Comparison of ENCODE assay signal across 10 mouse cellular contexts in the genomic region with DNA sequence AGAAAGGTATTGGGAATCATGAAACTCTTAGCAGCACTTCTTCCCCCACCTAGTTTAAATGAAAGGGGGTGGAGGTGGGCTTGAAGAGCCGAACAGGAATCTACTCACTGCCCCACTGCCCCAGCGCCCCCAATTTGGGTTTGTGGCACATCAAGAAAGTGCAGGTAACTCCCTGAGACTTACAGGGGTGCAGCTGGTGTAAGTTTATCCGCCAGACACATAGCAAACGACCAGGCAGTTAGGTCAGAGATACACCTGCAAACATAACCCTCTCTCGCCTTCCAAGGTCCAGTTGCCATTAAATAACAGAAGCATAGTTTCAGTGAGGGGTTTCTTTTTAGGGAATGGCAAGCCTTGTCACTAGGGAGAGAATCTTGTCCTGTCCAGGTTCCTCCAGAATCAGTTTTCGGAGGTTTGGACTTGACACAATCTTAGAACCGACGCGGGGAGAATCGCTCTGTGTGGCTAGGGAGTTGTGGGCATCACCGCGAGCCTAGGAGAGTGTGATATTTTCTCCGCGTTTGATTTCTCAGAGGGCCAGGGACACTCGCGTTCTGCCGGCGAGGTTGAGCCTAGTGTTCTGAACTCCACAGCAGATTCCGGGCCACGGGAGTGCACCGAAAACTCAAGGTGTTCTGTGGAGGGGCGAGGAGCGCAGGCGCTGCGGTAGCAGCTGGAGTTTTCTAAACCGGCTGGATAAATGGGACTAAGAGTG. TPM values are rescaled to one million over a fixed set of nuclear protein-coding genes. Genes with fewer than 3 reads are reported as not detected.
DNase-seq lines count a peak whose midpoint lies in the region; ATAC-seq lines count a peak whose summit lies in the region.
"Had no signal": no experiment of that assay in that cellular context is flagged by ENCODE, and none has a peak within 500 bp of the region (broad histone marks: within the 10 kb centered on the region; RNA-seq: fewer than 3 reads in every experiment).

No protein-coding gene starts in this region.

- no peak overlapping the region for H3K9ac ChIP-seq in heart, embryonic 13.5 days
- H3K9ac ChIP-seq in hindbrain, embryonic 12.5 days: peak overlapping the region; percentile 70
- H3K9ac ChIP-seq in midbrain, embryonic 14.5 days (replicated peaks; ENCODE audit: low read length): peak overlapping the region; percentile 75

- peaks cover 95% of the 10 kb centered on the region for H3K27me3 ChIP-seq in heart, embryonic 13.5 days (replicated peaks)
- peaks cover 84% of the 10 kb centered on the region for H3K27me3 ChIP-seq in hindbrain, embryonic 12.5 days
- H3K27me3 ChIP-seq in midbrain, embryonic 14.5 days (ENCODE audit: control insufficient read depth, insufficient read depth, low read length): peaks cover 49% of the 10 kb centered on the region

- no peaks in the 10 kb centered on the region for H3K9me3 ChIP-seq in heart, embryonic 13.5 days
- 0 out of 2 replicates have a peak, but pooled peaks cover 4% of the 10 kb centered on the region for H3K9me3 ChIP-seq in hindbrain, embryonic 12.5 days (replicated peaks)
- no peaks in the 10 kb centered on the region for H3K9me3 ChIP-seq in midbrain, embryonic 14.5 days (ENCODE audit: control insufficient read depth, low read length)
- H3K9me3 ChIP-seq: G1E had no signal

- no peak overlapping the region for H3K27ac ChIP-seq in heart, embryonic 13.5 days (replicated peaks)
- no peak overlapping the region for H3K27ac ChIP-seq in brown adipose tissue, adult 24 weeks (replicated peaks; ENCODE audit: low read depth, low read length)
- H3K27ac ChIP-seq in hindbrain, embryonic 12.5 days: peak overlapping the region; percentile 77
- H3K27ac ChIP-seq in midbrain, embryonic 14.5 days (replicated peaks; ENCODE audit: low read depth, low read length): peak overlapping the region; percentile 91

- intact Hi-C loops in heart, postnatal 14 days (cut with DNase I): no loop called here

- H3K4me3 ChIP-seq in heart, embryonic 13.5 days: peak overlapping the region; percentile 47
- peak overlapping the region; percentile 2; the same call in 1 of the 2 replicates for H3K4me3 ChIP-seq in brown adipose tissue, adult 24 weeks (ENCODE audit: insufficient read depth, low read depth, low read length)
- peak overlapping the region; percentile 50 for H3K4me3 ChIP-seq in hindbrain, embryonic 12.5 days
- H3K4me3 ChIP-seq in midbrain, embryonic 14.5 days (replicated peaks; ENCODE audit: low read depth, low read length): peak overlapping the region; percentile 48

- no peak for ATAC-seq in heart, embryonic 13.5 days (ENCODE audit: extremely low read depth, insufficient number of reproducible peaks, low FRiP score, low TSS enrichment)
- ATAC-seq in hindbrain, embryonic 12.5 days (ENCODE audit: low FRiP score): peak; percentile 0; the same call in 1 of the 2 replicates
- ATAC-seq in midbrain, embryonic 14.5 days (ENCODE audit: low FRiP score, low TSS enrichment): no peak

- 3% methylated on average over 26 of the region's 26 CpGs for WGBS in heart, embryonic 13.5 days
- under 1% methylated on average over 26 of the region's 26 CpGs for WGBS in hindbrain, embryonic 12.5 days
- WGBS in midbrain, embryonic 14.5 days: under 1% methylated on average over 26 of the region's 26 CpGs

- no peak for DNase-seq in heart, postnatal 14 days
- peak; percentile 47 for DNase-seq in midbrain, embryonic 14.5 days
- no peak for DNase-seq in ovary, postnatal 10 days (ENCODE audit: low spot score)
- DNase-seq in gastrocnemius, postnatal 25 days: no peak
- DNase-seq in thymus, postnatal 36 days: no peak

- peak overlapping the region; percentile 71 for H3K4me2 ChIP-seq in heart, embryonic 13.5 days
- H3K4me2 ChIP-seq in hindbrain, embryonic 12.5 days (replicated peaks): peak overlapping the region; percentile 65
- peak overlapping the region; percentile 98 for H3K4me2 ChIP-seq in midbrain, embryonic 14.5 days (ENCODE audit: low read length)

- H3K4me1 ChIP-seq in heart, embryonic 13.5 days: peaks cover 30% of the 10 kb centered on the region
- H3K4me1 ChIP-seq in brown adipose tissue, adult 24 weeks (ENCODE audit: control insufficient read depth, insufficient read depth, insufficient read length, low read length): peaks cover 4% of the 10 kb centered on the region; the same call in 1 of the 2 replicates
- peaks cover 26% of the 10 kb centered on the region for H3K4me1 ChIP-seq in hindbrain, embryonic 12.5 days
- 0 out of 2 replicates have a peak, but pooled peaks cover 8% of the 10 kb centered on the region for H3K4me1 ChIP-seq in midbrain, embryonic 14.5 days (ENCODE audit: control insufficient read depth, insufficient read depth, low read length)

- H3K36me3 ChIP-seq in heart, embryonic 13.5 days: no peaks in the 10 kb centered on the region
- no peaks in the 10 kb centered on the region for H3K36me3 ChIP-seq in hindbrain, embryonic 12.5 days
- no peaks in the 10 kb centered on the region for H3K36me3 ChIP-seq in midbrain, embryonic 14.5 days (ENCODE audit: control insufficient read depth, insufficient read depth, low read length)
- H3K36me3 ChIP-seq: G1E had no signal

RNA-seq across cellular contexts. Expression of a gene that starts 2.5 kb away (rescaled TPM):
- 0.09 and 0.15 TPM in 2 replicates for polyA plus RNA-seq in heart, embryonic 13.5 days (2015; fragmentation: Nextera tagmentation; extraction: Ambion mirVana)
- not detected for total RNA-seq in heart, postnatal 14 days (2021)
- polyA plus RNA-seq in brown adipose tissue, adult 24 weeks (2012; ENCODE audit: insufficient read depth, insufficient read length, missing spikeins): not detected in 2 replicates
- polyA plus RNA-seq in hindbrain, embryonic 12.5 days (2016; fragmentation: Nextera tagmentation; extraction: Ambion mirVana): 22.5 and 27.0 TPM in 2 replicates
- polyA plus RNA-seq in midbrain, embryonic 14.5 days (2014; fragmentation: Nextera tagmentation; extraction: Ambion mirVana): 82.6 TPM in 2 replicates
- not detected for total RNA-seq in gastrocnemius, postnatal 25 days (2021)
- total RNA-seq: megakaryocyte-erythroid progenitor cell, adult 5-6 weeks had no signal
- polyA plus RNA-seq: G1E had no signal

Comparison
In these comparisons a context has a peak if more than half of its experiments do, and no peak if none do; other contexts are left out.
1. H3K27ac ChIP-seq: peak in hindbrain, embryonic 12.5 days (single experiment) and midbrain, embryonic 14.5 days (single experiment); none in heart, embryonic 13.5 days (single experiment) and brown adipose tissue, adult 24 weeks (single experiment).
2. RNA of a gene that starts 2.5 kb away (polyA plus RNA-seq): 82.6 TPM in midbrain, embryonic 14.5 days and 22.5 to 27.0 TPM in hindbrain, embryonic 12.5 days; 0.09 to 0.15 TPM in heart, embryonic 13.5 days and not detected in brown adipose tissue, adult 24 weeks; every median in the first group is over 10 times any median in the second.
3. Peak in every context shown above with its lines, with median percentiles within 50 percentile points of each other: H3K4me2 ChIP-seq and H3K4me3 ChIP-seq.